Mouse (Mus musculus) brain, embryonic 18.5 days (tissue): ENCODE measurements around the gene Snrnp40.

Experiments
- DNase-seq: peaks from one replicate; pipeline ENCODE4 v3.0.0-alpha.2; 2012; ENCODE audit warnings: low read depth, low spot score

Snrnp40 gene

DNA sequence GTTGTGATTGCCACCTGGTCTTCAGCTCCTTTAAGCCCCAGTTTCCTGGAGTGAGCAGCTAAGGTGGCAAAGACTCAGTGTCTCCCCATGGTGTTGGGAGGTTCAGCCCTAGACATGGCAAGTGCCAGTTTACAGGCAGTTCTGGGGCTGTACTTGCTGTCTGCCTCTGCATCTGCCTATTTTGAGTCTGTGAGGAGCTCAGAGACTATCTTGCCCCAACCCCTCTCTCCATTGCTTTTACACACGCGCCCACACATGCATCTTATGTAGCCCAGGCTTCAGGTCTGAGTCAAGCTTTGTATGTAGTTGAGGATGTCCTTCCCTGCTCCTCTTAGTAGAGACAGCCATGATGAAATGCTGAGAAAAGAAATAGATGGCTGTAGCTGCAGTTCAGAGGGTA is 19.2 kb downstream of the Snrnp40 start:
- no peak for DNase-seq

DNA sequence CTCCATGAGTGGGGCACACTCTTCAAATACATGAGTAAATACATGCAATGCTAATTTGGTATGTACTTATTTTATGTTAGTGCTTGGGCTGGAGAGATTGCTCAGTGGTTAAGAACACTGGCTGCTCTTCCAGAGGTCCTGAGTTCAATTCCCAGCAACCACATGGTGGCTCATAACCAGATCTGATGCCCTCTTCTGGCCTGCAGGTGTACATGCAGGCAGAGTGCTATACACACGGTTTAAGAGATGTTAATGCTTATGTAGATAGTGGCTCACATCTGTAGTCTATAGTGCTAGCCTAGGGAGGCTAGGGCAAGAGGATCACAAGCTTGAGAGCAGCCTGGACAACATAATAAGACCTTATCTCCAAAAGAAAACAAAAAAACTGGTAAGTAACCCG is 20.5 kb downstream of the Snrnp40 start:
- DNase-seq = no peak

DNA sequence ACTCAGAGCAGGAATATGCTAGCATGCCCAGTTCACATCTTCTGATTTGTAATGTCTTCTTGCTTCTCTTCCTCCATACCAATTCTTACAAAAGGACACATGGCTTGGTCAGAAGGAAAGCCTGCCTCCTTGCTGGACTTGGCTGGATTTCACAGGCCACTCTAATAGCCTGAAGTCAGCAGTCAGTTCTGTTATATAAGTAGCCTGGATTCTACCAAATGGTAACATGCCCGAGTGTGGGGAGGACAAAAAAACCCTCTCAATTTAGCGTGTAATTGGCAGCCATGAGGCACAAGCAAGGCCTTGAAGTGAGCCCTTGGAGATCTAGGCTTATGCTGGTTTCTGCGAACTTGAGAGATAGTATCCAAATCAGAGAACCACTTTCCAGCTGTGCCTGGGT is 27.3 kb downstream of the Snrnp40 start:
- no peak for DNase-seq

DNA sequence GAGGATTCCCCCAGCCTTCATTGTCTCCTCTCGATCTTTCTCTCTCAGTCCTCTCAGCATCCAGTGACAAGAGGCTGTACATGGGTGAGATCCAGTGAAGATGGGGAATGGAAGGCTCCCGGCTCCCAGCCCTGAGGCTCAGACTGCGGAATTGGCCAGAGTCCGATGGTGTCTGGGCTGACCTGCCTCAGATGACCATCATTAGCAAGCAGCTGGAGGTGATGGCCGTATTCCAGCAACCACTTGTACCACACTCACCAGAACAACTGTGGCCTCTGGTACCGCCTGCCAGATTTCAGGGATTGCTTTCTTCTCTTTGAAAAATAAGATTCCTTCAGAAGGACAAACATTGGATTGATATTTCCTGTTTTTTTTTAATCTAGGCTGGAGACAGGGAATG is 29.6 kb downstream of the Snrnp40 start:
- no peak for DNase-seq

DNA sequence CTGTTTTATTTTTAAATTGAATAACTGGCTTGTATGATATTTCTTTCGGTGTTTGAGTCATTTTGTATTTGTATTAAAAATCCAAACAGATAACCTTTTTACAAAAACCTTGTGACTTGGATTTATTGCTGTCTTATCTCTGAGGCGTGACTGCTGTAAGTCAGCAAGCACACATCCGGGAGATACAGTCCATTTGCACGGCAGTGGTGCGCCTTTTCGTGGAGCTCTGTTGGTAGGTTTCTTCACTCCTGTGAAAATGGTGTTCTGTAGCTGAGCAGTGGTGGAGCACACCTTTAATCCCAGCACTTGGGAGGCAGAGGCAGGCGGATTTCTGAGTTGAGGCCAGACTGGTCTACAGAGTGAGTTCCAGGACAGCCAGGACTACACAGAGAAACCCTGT is 30.0 kb downstream of the Snrnp40 start:
- DNase-seq = no peak

DNA sequence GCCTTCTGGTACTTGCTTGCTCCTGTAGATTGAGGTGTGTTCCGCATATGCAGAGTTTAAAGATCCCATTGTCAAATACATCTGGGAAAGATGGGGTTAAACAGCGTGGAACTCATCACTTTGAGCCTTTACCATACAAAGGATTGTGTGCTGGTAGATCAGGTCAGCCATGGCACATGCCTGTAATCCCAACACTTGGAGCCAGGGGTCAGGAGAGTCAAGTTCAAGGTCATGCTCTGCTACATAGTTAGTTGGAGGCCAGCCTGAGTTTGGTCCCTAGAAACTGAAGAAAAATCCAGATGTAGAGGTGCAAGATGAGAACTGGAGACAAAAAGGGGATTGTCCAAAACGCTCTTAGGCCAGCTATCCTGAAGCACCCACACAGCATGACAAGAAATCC is 31.3 kb downstream of the Snrnp40 start:
- no peak for DNase-seq
